Mouse (Mus musculus): ENCODE measurements around the gene Eva1c.

- TF ChIP-seq CTCF (IDR thresholded peaks at IDR 0.05; ENCODE audit: extremely low read depth, insufficient read depth, insufficient read length, insufficient replicate concordance) (no peak), POLR2A (IDR thresholded peaks at IDR 0.05; ENCODE audit: low read depth, low read length) (no peak)
Observed at GRCm38 (mm10) chr16:90826457-90826856, at the start of gene Eva1c.

Measured in spleen, adult 2 months (tissue).